8 mouse cellular contexts compared by ENCODE assay signal in the genomic region with DNA sequence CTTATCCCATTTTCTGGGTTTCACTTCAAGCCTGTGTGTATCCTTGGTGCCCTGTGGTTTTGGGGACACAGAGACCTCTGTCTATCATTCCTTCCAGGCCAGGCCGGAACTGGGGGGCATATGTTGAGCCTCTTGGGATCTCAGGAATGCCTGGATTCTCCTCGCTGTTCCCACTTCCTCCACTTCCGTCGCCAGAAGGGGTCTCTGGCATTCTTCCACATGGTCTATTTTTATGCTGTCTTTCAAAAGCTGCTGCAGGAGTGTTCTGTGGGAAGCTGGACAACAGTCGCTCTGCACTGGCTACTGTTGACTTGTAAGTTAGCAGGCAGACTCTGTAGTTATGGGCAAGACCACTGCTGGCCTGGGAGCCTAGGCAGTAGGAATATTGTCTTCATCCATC.
DNase-seq lines count a peak whose midpoint lies in the region; ATAC-seq and TF ChIP-seq lines count a peak whose summit lies in the region.

No protein-coding gene starts in this region.

- no peak for TF ChIP-seq POLR2A in heart, adult 2 months (IDR thresholded peaks at IDR 0.05; ENCODE audit: insufficient read depth, low read depth, low read length)

- peak overlapping the region; percentile 44 for H3K4me2 ChIP-seq in heart, embryonic 12.5 days
- no peak overlapping the region for H3K4me2 ChIP-seq in forebrain, postnatal 0 days (ENCODE audit: low read depth)

- TF ChIP-seq CTCF in heart, adult 2 months (IDR thresholded peaks at IDR 0.05), result no peak
- TF ChIP-seq CTCF in forebrain, postnatal 0 days (IDR thresholded peaks at IDR 0.05; ENCODE audit: low read depth), result 0 out of 2 replicates have a peak, but pooled peaks have one; percentile 5

- H3K4me1 ChIP-seq in heart, embryonic 12.5 days (replicated peaks), result peaks cover 53% of the 10 kb centered on the region
- H3K4me1 ChIP-seq in heart, adult 2 months (ENCODE audit: control insufficient read depth, insufficient read depth, low read length), result peaks cover 11% of the 10 kb centered on the region
- H3K4me1 ChIP-seq in forebrain, postnatal 0 days (ENCODE audit: insufficient read depth), result peaks cover 7% of the 10 kb centered on the region; the same call in 1 of the 2 replicates

- no peak for TF ChIP-seq EP300 in heart, adult 2 months (IDR thresholded peaks at IDR 0.05; ENCODE audit: insufficient read depth, low read depth, low read length)

- WGBS in heart, embryonic 12.5 days, result 4% methylated on average over 5 of the region's 5 CpGs
- 22% methylated on average over 5 of the region's 5 CpGs for WGBS in heart, adult 2 months
- 15% methylated on average over 5 of the region's 5 CpGs for WGBS in forebrain, postnatal 0 days

- no peak for DNase-seq in heart, adult 2 months
- peak; percentile 71 for DNase-seq in Muller cell, postnatal 12 days (ENCODE audit: inconsistent ontology term)
- DNase-seq in forebrain, postnatal 0 days, result peak; percentile 68
- peak; percentile 77 for DNase-seq in kidney, postnatal 14 days
- no peak for DNase-seq in thymus, postnatal 25 days
- DNase-seq in cerebellum, adult 9-11 months, result no peak
- no peak for DNase-seq in T-cell, adult 2 months (ENCODE audit: low spot score)

- H3K27ac ChIP-seq in heart, embryonic 12.5 days (ENCODE audit: poor library complexity, severe bottlenecking), result peak overlapping the region; percentile 83
- H3K27ac ChIP-seq in heart, adult 2 months, result no peak overlapping the region; the same call in 1 of the 2 replicates
- H3K27ac ChIP-seq in forebrain, postnatal 0 days (ENCODE audit: low read depth, low read length), result peak overlapping the region; percentile 59; the same call in 1 of the 2 replicates

- H3K79me2 ChIP-seq in heart, adult 2 months (replicated peaks; ENCODE audit: control insufficient read depth, insufficient read depth, low read length), result no peaks in the 10 kb centered on the region; the same call in none of the 2 replicates

- peak; percentile 60; the same call in 1 of the 2 replicates for ATAC-seq in heart, embryonic 12.5 days (ENCODE audit: insufficient number of reproducible peaks, low FRiP score)
- ATAC-seq in forebrain, postnatal 0 days, result peak; percentile 50

- intact Hi-C loops in heart, adult 2 months (cut with DNase I), result no loop called here

- H3K9ac ChIP-seq in heart, embryonic 12.5 days, result 0 out of 2 replicates have a peak overlapping the region, but pooled peaks have one; percentile 17
- H3K9ac ChIP-seq in heart, adult 2 months (ENCODE audit: low read depth, low read length), result no peak overlapping the region
- H3K9ac ChIP-seq in forebrain, postnatal 0 days, result no peak overlapping the region

- no peak overlapping the region for H3K4me3 ChIP-seq in heart, embryonic 12.5 days
- no peak overlapping the region for H3K4me3 ChIP-seq in heart, adult 2 months
- H3K4me3 ChIP-seq in forebrain, postnatal 0 days (ENCODE audit: low read depth, low read length), result no peak overlapping the region

- H3K36me3 ChIP-seq in heart, embryonic 12.5 days, result peaks cover 15% of the 10 kb centered on the region
- H3K36me3 ChIP-seq in heart, adult 2 months (ENCODE audit: control insufficient read depth, insufficient read depth, low read length), result peaks cover 2% of the 10 kb centered on the region
- H3K36me3 ChIP-seq in forebrain, postnatal 0 days (ENCODE audit: insufficient read depth), result no peaks in the 10 kb centered on the region

- H3K9me3 ChIP-seq in heart, embryonic 12.5 days (replicated peaks), result no peaks in the 10 kb centered on the region
- no peaks in the 10 kb centered on the region for H3K9me3 ChIP-seq in forebrain, postnatal 0 days (ENCODE audit: low read length)

- H3K27me3 ChIP-seq in heart, embryonic 12.5 days (replicated peaks), result no peaks in the 10 kb centered on the region
- no peaks in the 10 kb centered on the region for H3K27me3 ChIP-seq in heart, adult 2 months (ENCODE audit: control insufficient read depth, insufficient read depth, low read length)
- no peaks in the 10 kb centered on the region for H3K27me3 ChIP-seq in forebrain, postnatal 0 days (ENCODE audit: insufficient read depth, low read length)

Comparison
In these comparisons a context has a peak if more than half of its experiments do, and no peak if none do; other contexts are left out.
1. DNase-seq: peak in Muller cell, postnatal 12 days (single experiment), forebrain, postnatal 0 days (single experiment) and kidney, postnatal 14 days (single experiment); none in heart, adult 2 months (0 of 2), thymus, postnatal 25 days (single experiment), cerebellum, adult 9-11 months (single experiment) and T-cell, adult 2 months (single experiment).